Mouse (Mus musculus) erythroblast, adult 5-6 weeks (primary cell): ENCODE data around the gene Slc38a10. TPM values are rescaled to one million over a fixed set of nuclear protein-coding genes. Genes with fewer than 3 reads are reported as not detected.

Source experiments
- ATAC-seq: replicated peaks from 2 replicates; pipeline ENCODE4 v1.8.0; 2016; ENCODE audit warnings: moderate number of reproducible peaks, mild to moderate bottlenecking, moderate TSS enrichment, inconsistent platforms; ENCODE audit not compliant: poor library complexity, low FRiP score, severe bottlenecking
- total RNA-seq, 2 experiments: library from RNA; stranded (forward) in 1 of 2; stranded (reverse) in 1 of 2; fragments of 150-400 nt in 1 of 2; fragments of 200-764, 138-1000 nt in 1 of 2; gene quantifications; 2 replicates each; pipeline versions ENCODE4 v1.2.3 to v1.2.4; 2015 to 2017; ENCODE audit warnings: low replicate concordance in 2 of 2

Gene Slc38a10
- 7.7 and 10.7 TPM in 2 replicates for total RNA-seq (2015; ENCODE audit: low replicate concordance)
- 22.4 and 39.9 TPM in 2 replicates for total RNA-seq (2017; ENCODE audit: low replicate concordance)

- ATAC-seq = peak; percentile 96
Observed at GRCm38 (mm10) chr11:120151113-120151494, at the start of gene Slc38a10. Gene Slc38a10, minus strand, starts transcription at chr11:120151346.

- no peak for ATAC-seq
Observed at GRCm38 (mm10) chr11:120200621-120201020, 49.5 kb upstream of the Slc38a10 start.

- no peak; the same call in 1 of the 2 replicates for ATAC-seq
Observed at GRCm38 (mm10) chr11:120199766-120200165, 48.6 kb upstream of the Slc38a10 start.

GRCm38 (mm10) chr11:120198831-120199230 lies 47.7 kb upstream of the Slc38a10 start:
- no peak for ATAC-seq

- no peak for ATAC-seq
Observed at GRCm38 (mm10) chr11:120190526-120191412, 39.6 kb upstream of the Slc38a10 start.

- ATAC-seq = peak; percentile 78
Observed at GRCm38 (mm10) chr11:120189459-120190312, 38.5 kb upstream of the Slc38a10 start.

- no peak for ATAC-seq
Observed at GRCm38 (mm10) chr11:120188481-120189441, 37.6 kb upstream of the Slc38a10 start.

GRCm38 (mm10) chr11:120188102-120188480 lies 36.9 kb upstream of the Slc38a10 start:
- ATAC-seq = no peak

- ATAC-seq = no peak
Observed at GRCm38 (mm10) chr11:120187236-120188101, 36.3 kb upstream of the Slc38a10 start.

GRCm38 (mm10) chr11:120186821-120187235 lies 35.7 kb upstream of the Slc38a10 start:
- no peak for ATAC-seq

GRCm38 (mm10) chr11:120186145-120186740 lies 35.1 kb upstream of the Slc38a10 start:
- ATAC-seq = no peak

GRCm38 (mm10) chr11:120185316-120186141 lies 34.4 kb upstream of the Slc38a10 start:
- no peak for ATAC-seq

- no peak for ATAC-seq
Observed at GRCm38 (mm10) chr11:120184371-120185315, 33.5 kb upstream of the Slc38a10 start.

- ATAC-seq = no peak
Observed at GRCm38 (mm10) chr11:120183708-120184107, 32.6 kb upstream of the Slc38a10 start.

- no peak for ATAC-seq
Observed at GRCm38 (mm10) chr11:120183180-120183579, 32.0 kb upstream of the Slc38a10 start.

- no peak for ATAC-seq
Observed at GRCm38 (mm10) chr11:120182396-120183030, 31.4 kb upstream of the Slc38a10 start.
